Mouse (Mus musculus): ENCODE results near the gene M1ap. TPM values are rescaled to one million over a fixed set of nuclear protein-coding genes. Genes with fewer than 3 reads are reported as not detected.

Gene M1ap
- polyA plus RNA-seq, 1 experiment from 2014 or later: 0.13 TPM

DNA sequence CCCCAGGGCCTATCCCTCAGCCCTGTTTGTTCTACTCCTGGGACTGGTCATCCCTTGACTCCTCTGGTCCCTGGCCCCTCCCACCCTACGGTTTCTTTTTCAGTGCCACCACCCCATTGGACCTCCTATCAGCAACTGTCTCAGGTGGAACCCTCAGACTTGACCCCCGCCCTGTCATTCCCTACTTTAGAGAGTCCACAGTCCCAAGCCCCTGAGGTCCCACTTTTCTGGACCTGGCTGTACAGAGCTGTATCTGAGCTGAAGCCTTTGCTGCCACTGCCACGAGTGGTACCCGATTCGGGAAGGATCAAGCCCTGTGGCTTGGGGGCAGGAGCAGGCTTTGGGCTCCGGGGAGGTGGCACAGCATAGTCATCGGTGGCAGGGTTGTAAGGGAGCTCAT lies 84.4 kb downstream of the M1ap start:
- Histone ChIP-seq H3K27me3 (replicated peaks; ENCODE audit: control insufficient read depth, insufficient read depth, low read length) (peaks cover 11% of the 10 kb centered on the region), H3K4me1 (ENCODE audit: control insufficient read depth, insufficient read depth, low read length) (peaks cover 10% of the 10 kb centered on the region; the same call in 1 of the 2 replicates), H3K36me3 (ENCODE audit: control insufficient read depth, insufficient read depth, low read length) (no peaks in the 10 kb centered on the region), H3K27ac (ENCODE audit: low read depth, low read length) (no peak overlapping the region), H3K4me2 (ENCODE audit: low read length) (no peak overlapping the region), H3K4me3 (ENCODE audit: low read depth, low read length) (no peak overlapping the region), H3K9ac (ENCODE audit: low read length) (no peak overlapping the region), H3K9me3 (replicated peaks; ENCODE audit: control insufficient read depth, low read length) (no peaks in the 10 kb centered on the region)
- 59% methylated on average over 7 of the region's 7 CpGs for WGBS
- DNase-seq (ENCODE audit: low spot score): no peak
- ATAC-seq: no peak

- Histone ChIP-seq H3K9ac (ENCODE audit: low read length) (peak overlapping the region; percentile 61), H3K27me3 (replicated peaks; ENCODE audit: control insufficient read depth, insufficient read depth, low read length) (peaks cover 11% of the 10 kb centered on the region)
Measured at GRCm38 (mm10) chr6:83031921-83032590, 85.4 kb downstream of the M1ap start.

GRCm38 (mm10) chr6:83032769-83033191 lies 86.1 kb downstream of the M1ap start:
- ATAC-seq (peak; percentile 46), DNase-seq (ENCODE audit: low spot score) (peak; percentile 42)
- Histone ChIP-seq H3K4me3 (ENCODE audit: low read depth, low read length) (peak overlapping the region; percentile 49), H3K36me3 (ENCODE audit: control insufficient read depth, insufficient read depth, low read length) (no peaks in the 10 kb centered on the region), H3K4me1 (ENCODE audit: control insufficient read depth, insufficient read depth, low read length) (peaks cover 10% of the 10 kb centered on the region; the same call in 1 of the 2 replicates), H3K9me3 (replicated peaks; ENCODE audit: control insufficient read depth, low read length) (no peaks in the 10 kb centered on the region), H3K27ac (ENCODE audit: low read depth, low read length) (0 out of 2 replicates have a peak overlapping the region, but pooled peaks have one; percentile 11), H3K9ac (ENCODE audit: low read length) (peak overlapping the region; percentile 61), H3K4me2 (ENCODE audit: low read length) (peak overlapping the region; percentile 85), H3K27me3 (replicated peaks; ENCODE audit: control insufficient read depth, insufficient read depth, low read length) (peaks cover 11% of the 10 kb centered on the region)
- WGBS: under 1% methylated on average over 31 of the region's 31 CpGs

More at GRCm38 (mm10) chr6:83031921-83032590, 85.4 kb downstream of the M1ap start:
- Histone ChIP-seq H3K36me3 (ENCODE audit: control insufficient read depth, insufficient read depth, low read length) (no peaks in the 10 kb centered on the region), H3K9me3 (replicated peaks; ENCODE audit: control insufficient read depth, low read length) (no peaks in the 10 kb centered on the region), H3K27ac (ENCODE audit: low read depth, low read length) (no peak overlapping the region), H3K4me2 (ENCODE audit: low read length) (peak overlapping the region; percentile 85), H3K4me1 (ENCODE audit: control insufficient read depth, insufficient read depth, low read length) (peaks cover 10% of the 10 kb centered on the region; the same call in 1 of the 2 replicates), H3K4me3 (ENCODE audit: low read depth, low read length) (peak overlapping the region; percentile 49)
- WGBS: 24% methylated on average over 18 of the region's 18 CpGs
- DNase-seq (ENCODE audit: low spot score) (no peak), ATAC-seq (no peak)

GRCm38 (mm10) chr6:83033249-83034185 lies 86.8 kb downstream of the M1ap start, which contains the start of the genes Dok1 and Loxl3:
Gene Dok1 (minus strand): TSS chr6:83033471.
Gene Loxl3 (plus strand): TSS chr6:83034173.
- DNase-seq (ENCODE audit: low spot score) (peak; percentile 70), ATAC-seq (peak; percentile 80)
- peaks cover 10% of the 10 kb centered on the region; the same call in 1 of the 2 replicates for H3K4me1 ChIP-seq (ENCODE audit: control insufficient read depth, insufficient read depth, low read length)
- H3K9me3 ChIP-seq (replicated peaks; ENCODE audit: control insufficient read depth, low read length): no peaks in the 10 kb centered on the region
- peak within 1 kb of the TSS; percentile 85 for H3K4me2 ChIP-seq (ENCODE audit: low read length)
- under 1% methylated on average over 49 of the region's 51 CpGs for WGBS
- peak within 1 kb of the TSS; percentile 49 for H3K4me3 ChIP-seq (ENCODE audit: low read depth, low read length)
- no peaks in the 10 kb centered on the region for H3K36me3 ChIP-seq (ENCODE audit: control insufficient read depth, insufficient read depth, low read length)
- H3K9ac ChIP-seq (ENCODE audit: low read length): peak within 1 kb of the TSS; percentile 61
- H3K27me3 ChIP-seq (replicated peaks; ENCODE audit: control insufficient read depth, insufficient read depth, low read length): peaks cover 11% of the 10 kb centered on the region
- peak within 1 kb of the TSS; percentile 11; the same call in 1 of the 2 replicates for H3K27ac ChIP-seq (ENCODE audit: low read depth, low read length)

DNA sequence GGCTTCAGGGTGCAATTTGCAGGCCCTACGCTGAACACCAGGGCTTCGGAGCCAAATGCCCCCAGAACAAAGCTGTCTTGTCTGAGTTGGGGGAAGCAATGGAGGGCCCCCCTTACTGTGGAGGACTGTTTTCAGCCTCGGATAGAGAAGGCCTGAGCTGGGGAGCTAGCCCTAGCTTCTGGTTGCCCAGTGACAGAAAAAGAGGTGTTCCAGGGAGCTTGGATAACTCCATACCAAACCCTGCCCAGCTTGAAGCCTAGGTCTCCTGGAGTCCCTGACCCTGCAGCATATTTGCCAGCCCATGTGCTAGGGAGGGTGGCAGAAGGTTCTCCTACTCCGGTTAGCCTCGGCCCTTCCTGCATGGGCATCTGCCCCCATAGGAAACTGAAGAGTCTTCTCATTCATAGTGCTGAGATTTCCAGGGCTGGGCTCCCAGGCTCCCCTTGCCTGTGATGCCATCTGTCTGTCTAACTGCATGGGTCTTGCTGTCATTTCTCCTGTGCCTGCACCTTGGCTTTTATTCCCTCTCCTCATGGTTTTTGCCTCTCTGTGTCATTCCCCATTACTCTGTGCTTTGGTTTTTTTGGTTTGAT lies 87.9 kb downstream of the M1ap start:
- H3K36me3 ChIP-seq (ENCODE audit: control insufficient read depth, insufficient read depth, low read length): no peaks in the 10 kb centered on the region
- H3K4me2 ChIP-seq (ENCODE audit: low read length): peak overlapping the region; percentile 85
- H3K9me3 ChIP-seq (replicated peaks; ENCODE audit: control insufficient read depth, low read length): no peaks in the 10 kb centered on the region
- ATAC-seq (no peak), DNase-seq (ENCODE audit: low spot score) (no peak)
- H3K4me3 ChIP-seq (ENCODE audit: low read depth, low read length): peak overlapping the region; percentile 49
- H3K27me3 ChIP-seq (replicated peaks; ENCODE audit: control insufficient read depth, insufficient read depth, low read length): peaks cover 11% of the 10 kb centered on the region
- 26% methylated on average over 5 of the region's 5 CpGs for WGBS
- H3K4me1 ChIP-seq (ENCODE audit: control insufficient read depth, insufficient read depth, low read length): peaks cover 10% of the 10 kb centered on the region; the same call in 1 of the 2 replicates
- no peak overlapping the region for H3K9ac ChIP-seq (ENCODE audit: low read length)
- no peak overlapping the region; the same call in 1 of the 2 replicates for H3K27ac ChIP-seq (ENCODE audit: low read depth, low read length)

GRCm38 (mm10) chr6:83037188-83037587 lies 90.5 kb downstream of the M1ap start:
- DNase-seq (ENCODE audit: low spot score) (no peak), ATAC-seq (no peak)
- 83% methylated on average over 8 of the region's 8 CpGs for WGBS
- no peak overlapping the region for H3K27ac ChIP-seq (ENCODE audit: low read depth, low read length)
- H3K36me3 ChIP-seq (ENCODE audit: control insufficient read depth, insufficient read depth, low read length): no peaks in the 10 kb centered on the region
- H3K4me3 ChIP-seq (ENCODE audit: low read depth, low read length): no peak overlapping the region
- no peak overlapping the region for H3K4me2 ChIP-seq (ENCODE audit: low read length)
- H3K27me3 ChIP-seq (replicated peaks; ENCODE audit: control insufficient read depth, insufficient read depth, low read length): peaks cover 6% of the 10 kb centered on the region; the same call in 1 of the 2 replicates
- H3K9ac ChIP-seq (ENCODE audit: low read length): no peak overlapping the region
- H3K4me1 ChIP-seq (ENCODE audit: control insufficient read depth, insufficient read depth, low read length): peaks cover 10% of the 10 kb centered on the region; the same call in 1 of the 2 replicates
- no peaks in the 10 kb centered on the region for H3K9me3 ChIP-seq (replicated peaks; ENCODE audit: control insufficient read depth, low read length)

GRCm38 (mm10) chr6:83038496-83039012 lies 91.9 kb downstream of the M1ap start:
- no peaks in the 10 kb centered on the region for H3K27me3 ChIP-seq (replicated peaks; ENCODE audit: control insufficient read depth, insufficient read depth, low read length)
- ATAC-seq: peak; percentile 67
- peak overlapping the region; percentile 58 for H3K4me2 ChIP-seq (ENCODE audit: low read length)
- DNase-seq (ENCODE audit: low spot score): peak; percentile 83
- H3K36me3 ChIP-seq (ENCODE audit: control insufficient read depth, insufficient read depth, low read length): no peaks in the 10 kb centered on the region
- H3K4me1 ChIP-seq (ENCODE audit: control insufficient read depth, insufficient read depth, low read length): peaks cover 6% of the 10 kb centered on the region; the same call in 1 of the 2 replicates
- peak overlapping the region; percentile 24 for H3K4me3 ChIP-seq (ENCODE audit: low read depth, low read length)
- no peak overlapping the region for H3K27ac ChIP-seq (ENCODE audit: low read depth, low read length)
- H3K9ac ChIP-seq (ENCODE audit: low read length): peak overlapping the region; percentile 48; the same call in 1 of the 2 replicates
- 10% methylated on average over 24 of the region's 24 CpGs for WGBS
- no peaks in the 10 kb centered on the region for H3K9me3 ChIP-seq (replicated peaks; ENCODE audit: control insufficient read depth, low read length)

- no peak overlapping the region for H3K9ac ChIP-seq (ENCODE audit: low read length)
- H3K4me3 ChIP-seq (ENCODE audit: low read depth, low read length): no peak overlapping the region
- no peaks in the 10 kb centered on the region; the same call in 1 of the 2 replicates for H3K4me1 ChIP-seq (ENCODE audit: control insufficient read depth, insufficient read depth, low read length)
- DNase-seq (ENCODE audit: low spot score) (no peak), ATAC-seq (no peak)
- H3K4me2 ChIP-seq (ENCODE audit: low read length): no peak overlapping the region
- H3K27me3 ChIP-seq (replicated peaks; ENCODE audit: control insufficient read depth, insufficient read depth, low read length): no peaks in the 10 kb centered on the region
- 77% methylated on average over 5 of the region's 5 CpGs for WGBS
- H3K27ac ChIP-seq (ENCODE audit: low read depth, low read length): no peak overlapping the region
- no peaks in the 10 kb centered on the region for H3K36me3 ChIP-seq (ENCODE audit: control insufficient read depth, insufficient read depth, low read length)
- no peaks in the 10 kb centered on the region for H3K9me3 ChIP-seq (replicated peaks; ENCODE audit: control insufficient read depth, low read length)
Measured at GRCm38 (mm10) chr6:83040601-83041000, 93.9 kb downstream of the M1ap start.
